Mouse (Mus musculus): ENCODE measurements around the gene Pde3a.
"Not testable (repeated sequence)": the region's sequence is repeated elsewhere in the genome, so short reads cannot be mapped to it uniquely, and the experiment has no call there.

Pde3a gene

DNA sequence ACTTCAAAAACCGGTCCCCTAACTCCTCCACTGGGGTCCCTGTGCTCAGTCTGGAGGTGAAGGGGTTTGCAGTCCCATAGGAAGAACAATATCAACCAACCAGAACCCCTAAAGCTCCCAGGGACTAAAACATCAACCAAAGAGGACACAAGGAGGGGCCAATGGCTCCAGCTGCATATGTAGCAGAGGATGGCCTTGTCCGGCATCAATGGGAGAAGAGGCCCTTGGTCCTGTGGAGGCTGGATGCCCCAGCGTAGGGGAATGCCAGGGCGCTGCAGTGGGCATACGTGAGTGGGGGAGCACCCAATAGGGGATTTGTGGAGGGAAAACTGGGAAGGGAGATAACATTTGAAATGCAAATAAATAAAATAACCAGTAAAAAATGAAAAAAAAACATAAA is 19.8 kb downstream of the Pde3a start:
- no peak for DNase-seq

DNA sequence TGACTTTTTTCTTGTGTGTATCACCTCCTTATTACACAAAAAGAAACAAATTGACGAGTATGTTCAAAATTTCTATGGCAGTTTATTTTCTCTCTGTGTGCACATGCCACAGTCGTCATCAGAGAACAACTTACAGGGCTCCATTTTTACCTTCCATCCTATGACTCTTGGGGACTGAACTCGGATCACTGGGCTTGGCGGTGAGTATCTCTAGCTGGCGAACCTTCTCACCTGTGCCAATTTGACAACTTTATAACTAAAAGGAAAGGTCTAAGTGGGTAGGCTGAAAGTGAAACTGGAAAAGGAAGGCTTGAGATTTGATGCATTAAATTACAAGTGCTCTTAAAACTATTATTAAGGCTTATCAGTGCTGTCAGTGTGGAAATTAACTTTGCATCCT is 22.1 kb downstream of the Pde3a start:
- no peak for DNase-seq

DNA sequence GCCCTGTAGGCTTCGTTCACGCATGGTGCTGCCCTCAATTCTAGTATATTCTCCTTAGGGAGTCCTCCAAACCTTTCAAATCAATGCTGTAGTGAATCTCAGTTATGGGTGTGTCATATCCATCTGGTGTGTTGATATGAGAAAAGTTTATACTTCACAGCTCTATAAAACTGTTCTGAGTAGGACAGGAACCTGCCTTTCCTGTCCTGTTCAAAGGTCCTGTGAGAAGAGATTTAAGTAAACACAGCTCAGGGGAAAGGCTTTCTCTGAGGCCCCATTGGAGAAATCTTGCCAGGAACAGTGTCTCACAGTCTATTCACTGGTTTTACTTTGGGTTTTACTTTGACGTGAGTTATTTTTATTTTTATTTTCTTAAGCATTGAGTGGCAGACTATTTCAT is 22.5 kb downstream of the Pde3a start:
- no peak for DNase-seq

DNA sequence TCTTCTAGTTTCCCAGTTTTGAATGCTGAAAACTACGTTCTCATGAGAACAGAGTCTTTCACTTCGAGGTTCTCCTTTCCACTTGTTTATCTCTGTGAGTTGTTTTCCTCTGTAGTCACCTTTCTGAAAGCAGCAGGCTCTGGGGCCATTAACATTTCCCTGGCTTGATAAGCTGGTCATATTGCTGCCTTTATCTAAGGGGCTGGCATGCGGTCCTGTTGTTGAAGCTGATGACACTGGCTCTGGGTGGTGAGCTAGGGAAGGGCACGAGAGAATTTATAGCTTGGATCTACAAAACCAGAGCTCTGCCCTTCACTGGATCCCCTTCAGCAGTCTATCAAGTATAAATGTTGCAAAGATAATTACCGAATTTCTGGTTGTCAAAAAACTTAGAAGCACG is 24.6 kb downstream of the Pde3a start:
- no peak for DNase-seq

DNA sequence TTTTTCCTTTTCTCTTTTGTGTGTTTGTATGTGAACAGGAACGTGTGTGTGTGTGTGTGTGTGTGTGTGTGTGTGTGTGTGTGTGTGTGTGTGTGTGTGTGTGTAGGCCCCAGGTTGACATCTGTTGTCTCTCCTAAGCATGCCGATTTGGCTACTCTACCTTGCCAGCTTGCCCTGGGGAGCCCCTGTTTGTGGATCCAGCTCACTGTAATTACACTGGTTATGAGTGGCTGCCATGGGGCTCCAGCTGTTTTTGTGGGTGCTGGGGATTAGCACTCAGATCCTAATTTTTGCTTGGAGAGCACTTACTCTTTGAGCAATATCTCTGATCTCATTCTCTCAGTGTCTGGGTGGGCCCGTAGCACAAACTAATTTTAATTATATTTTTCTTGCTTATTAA is 32.6 kb downstream of the Pde3a start:
- no peak for DNase-seq

DNA sequence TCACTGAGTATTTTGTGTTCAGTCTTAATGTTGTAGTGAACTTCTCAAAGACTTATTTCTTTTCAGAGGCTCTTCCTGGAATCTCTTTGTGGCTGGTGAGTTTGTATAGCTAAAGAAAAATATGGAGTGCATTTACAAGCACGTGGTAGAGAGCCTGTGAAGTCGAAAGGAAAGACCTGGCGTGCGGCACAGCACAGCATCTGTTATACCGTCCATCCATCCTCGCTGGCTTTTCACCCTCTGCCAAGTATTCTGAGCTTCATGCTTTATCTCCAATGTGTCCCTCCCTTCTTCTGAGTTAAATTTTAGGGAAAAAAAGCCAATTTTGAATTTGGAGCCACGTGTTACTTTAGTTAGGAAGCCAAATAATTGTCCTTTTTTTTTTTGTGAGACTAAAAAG is 33.7 kb downstream of the Pde3a start:
- no peak for DNase-seq

DNA sequence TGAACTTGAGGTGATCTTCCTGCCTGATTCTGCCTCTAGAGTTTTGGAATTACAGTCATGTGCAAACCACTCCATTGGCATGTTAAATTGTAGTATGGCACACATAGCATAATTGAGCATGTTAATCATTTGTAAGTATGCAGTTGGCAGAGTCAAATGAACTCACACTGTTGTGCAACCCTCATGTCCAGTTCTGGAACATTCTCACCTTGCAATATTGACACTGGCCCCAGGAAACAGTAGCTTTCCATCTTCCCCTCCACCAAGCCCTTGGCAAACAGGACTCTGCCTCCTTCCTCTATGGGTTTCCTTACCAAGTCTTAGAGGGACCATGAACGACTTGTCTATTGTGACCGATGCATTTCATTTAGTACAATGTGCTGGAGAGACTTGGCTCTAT is 42.1 kb downstream of the Pde3a start:
- DNase-seq, result no peak

DNA sequence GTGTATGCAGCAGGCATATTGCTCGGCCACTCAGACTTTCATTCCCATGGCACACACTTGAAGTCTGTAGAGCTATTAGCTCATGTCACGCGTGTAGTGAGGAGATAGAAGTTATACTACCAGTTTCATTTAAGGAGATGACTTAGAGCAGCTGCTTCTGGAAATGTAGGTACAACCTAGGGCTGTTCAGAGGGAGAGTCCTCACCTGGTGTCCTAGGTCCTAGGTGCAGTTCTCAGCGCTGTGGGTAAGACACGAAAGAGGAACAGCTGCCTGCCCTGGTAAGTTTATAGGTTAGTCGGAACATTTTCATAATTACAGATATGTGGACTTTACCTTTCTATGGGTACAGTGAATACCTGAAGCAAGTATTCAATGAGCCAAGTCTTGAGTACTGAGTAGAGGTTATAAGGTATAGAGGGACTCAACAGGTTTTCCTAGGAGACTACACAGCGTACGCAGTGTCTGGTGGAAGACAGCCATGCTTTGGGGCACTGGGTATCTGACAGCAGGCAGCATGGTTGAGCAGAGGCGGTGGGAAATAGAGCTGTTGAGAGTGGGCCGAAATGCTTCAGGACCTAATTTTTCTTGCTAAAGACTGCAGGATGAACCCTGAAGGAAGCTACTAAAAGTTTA is 43.9 kb downstream of the Pde3a start:
- DNase-seq, result no peak

DNA sequence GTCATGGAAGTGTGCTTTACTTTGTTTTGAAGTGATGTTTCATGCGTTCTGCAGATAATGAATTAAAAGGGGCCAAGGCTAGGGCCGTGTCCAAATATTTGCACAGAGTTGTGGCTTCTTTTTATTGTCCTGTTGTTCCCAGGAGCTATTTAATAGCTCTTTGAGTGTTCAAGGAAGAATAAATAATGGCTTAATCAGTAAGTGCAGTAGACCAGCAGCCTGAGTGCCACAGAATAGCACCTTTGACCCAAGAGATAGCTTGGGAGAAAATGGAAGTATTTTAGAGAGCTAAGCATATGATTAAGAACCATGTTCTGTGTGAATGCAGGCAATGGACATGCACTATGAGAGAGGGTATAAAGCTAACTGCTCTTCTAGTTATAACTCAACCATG is 44.4 kb downstream of the Pde3a start:
- no peak for DNase-seq

DNA sequence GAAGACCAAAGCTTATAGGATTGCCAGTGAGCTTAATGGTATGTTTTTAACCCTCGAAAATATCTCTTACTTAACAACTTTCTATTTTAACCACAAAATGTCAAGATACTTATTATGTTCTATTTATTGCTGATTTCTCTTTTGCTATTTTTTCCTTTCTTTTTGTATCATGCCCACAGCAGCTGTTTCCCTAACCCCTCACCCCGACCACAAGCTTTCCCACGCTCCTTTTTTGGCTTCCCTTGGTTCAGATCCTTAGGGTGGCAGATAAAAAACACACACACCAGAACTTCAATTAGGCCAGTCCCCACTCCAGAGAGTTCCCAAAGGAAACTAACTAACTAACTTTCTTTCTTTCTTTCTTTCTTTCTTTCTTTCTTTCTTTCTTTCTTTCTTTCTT is 46.2 kb downstream of the Pde3a start:
- DNase-seq, result no peak

DNA sequence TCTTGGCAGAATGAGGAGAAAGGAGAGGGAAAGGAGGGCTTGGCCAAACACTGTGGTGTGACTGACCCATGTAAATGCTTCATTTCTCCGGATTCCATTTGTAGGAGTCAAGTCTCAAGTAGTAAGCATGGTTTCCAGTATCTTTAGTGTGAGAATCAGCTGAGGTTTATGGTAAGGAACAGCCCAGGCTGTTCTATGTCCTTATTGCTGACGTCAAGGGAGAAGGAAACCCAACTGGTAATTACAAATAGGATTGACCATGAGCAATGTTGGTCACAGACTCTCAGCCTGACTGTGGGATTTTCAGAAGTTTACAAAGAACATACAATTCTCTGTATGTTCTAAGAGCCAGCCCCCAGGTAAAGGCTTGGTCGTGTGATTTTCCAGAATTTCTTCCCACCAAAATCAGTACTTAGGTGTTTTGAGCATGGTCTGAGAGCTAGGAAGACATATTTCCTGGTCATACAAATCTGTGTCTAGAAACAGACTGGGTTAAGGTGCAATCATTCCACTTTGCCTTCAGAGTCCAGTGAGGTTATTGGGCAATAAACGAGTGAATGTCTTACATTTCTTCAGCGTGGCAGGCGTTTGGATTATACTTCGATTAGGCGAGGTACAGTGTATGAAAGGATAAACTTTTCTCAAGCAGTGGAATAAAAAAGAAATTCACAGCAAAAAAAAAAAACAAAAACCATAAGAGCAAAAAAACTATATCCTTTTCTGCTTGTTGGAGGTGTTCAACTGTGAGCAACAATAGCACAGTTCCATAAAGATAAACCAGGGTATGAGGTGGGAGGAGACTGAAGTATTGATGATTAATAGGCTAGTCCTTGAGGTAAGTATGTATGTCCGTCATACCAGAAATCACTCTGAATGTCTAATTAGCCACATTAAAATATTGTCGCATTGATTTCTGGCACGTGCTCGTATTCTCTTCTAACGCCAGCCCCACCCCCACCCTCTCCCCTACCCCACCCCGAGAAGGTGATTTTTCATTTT is 53.0 kb downstream of the Pde3a start:
- no peak for DNase-seq

DNA sequence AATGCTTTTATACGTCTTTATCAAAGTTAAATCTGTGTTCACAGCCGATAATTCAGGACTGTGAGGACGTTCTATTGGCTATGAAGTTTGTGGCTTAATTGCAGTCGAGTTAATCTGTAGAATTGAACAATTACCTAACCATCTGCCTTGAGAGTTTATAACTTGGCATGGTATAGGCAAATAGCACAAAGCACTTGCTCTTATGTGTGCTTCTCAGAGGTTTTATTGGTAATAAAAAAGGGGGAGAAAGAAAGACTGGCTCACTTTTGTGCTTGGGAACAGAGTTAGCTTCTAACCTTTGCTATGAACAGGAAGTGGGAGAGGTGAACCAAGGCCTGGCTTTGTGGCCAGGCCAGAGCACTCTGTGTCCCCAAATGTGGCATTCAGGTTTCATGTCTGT is 53.8 kb downstream of the Pde3a start:
- no peak for DNase-seq

DNA sequence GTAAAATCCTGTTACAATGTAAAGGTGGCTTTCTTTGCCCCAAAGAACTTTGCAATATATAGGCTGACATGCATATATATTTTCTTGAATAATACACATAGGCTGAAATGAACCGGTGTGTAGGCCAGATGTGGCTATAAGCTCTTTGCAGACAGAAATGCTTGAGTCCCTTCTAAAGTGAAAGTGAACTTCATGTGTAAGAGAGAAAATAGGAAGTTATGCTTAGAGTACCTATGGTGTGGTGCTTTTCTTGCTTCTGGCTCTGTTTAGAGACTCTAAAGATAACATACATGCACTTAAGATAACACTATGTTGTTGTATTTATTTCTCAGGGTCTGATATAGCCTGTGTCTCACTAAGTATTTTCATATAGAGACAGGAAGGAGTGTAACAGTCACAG is 58.3 kb downstream of the Pde3a start:
- DNase-seq, result no peak

DNA sequence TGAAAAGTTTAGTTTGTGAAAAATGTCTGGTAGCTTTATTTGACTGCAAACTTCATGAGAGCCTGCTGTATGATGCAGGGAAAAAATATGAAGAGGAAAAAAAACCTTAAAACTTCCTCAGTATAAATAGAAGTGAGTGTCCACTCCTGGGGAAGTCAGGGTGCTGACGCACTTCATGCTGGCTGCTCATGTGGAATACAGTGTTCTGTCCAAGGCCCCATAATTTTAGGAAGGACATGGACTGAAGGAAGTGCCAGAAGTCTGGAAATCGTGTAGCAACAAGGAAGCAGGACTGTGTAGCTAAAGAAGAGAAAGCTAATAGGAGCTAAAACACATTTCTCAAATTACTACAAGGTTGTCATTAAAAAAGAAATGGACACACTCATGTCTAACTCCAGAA is 59.4 kb downstream of the Pde3a start:
- DNase-seq, result no peak

DNA sequence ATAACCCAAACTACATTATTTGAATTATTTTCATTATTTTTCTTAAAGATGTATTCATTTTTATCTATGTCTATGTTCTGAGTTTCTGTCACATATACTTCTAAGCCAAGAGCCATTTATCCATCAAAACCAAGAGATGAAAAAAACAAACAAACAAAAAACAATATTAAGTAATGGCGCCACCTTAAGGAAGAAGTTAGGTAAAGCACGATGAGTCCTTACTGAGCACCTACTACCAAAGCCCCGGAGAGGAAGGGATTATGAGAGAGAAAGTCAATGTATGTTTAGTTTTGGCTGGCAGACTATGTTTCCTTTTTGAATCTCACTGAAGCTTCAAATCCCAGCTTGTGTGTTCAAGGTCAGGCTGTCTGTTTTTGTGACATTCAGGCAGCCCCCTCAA is 60.8 kb downstream of the Pde3a start:
- no peak for DNase-seq

DNA sequence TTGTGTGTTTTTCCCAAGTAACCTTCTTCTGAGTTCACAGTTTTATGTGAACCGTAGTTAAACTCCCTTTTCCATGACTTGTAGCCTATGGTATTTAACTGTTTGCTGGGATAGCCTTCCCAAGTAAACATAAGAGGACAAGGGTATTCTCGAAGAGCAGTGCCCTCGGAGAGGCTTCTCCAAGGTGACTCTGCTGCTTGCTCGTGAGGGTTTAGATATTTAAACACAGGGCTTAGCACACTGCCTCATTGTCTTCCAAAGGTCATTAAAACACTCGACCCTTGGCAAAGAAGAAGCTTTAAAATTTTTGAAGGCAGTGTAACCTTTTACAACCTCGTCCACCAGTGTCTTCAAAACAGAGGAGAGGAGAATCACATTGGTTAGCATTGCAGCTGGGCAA is 61.3 kb downstream of the Pde3a start:
- DNase-seq, result no peak

DNA sequence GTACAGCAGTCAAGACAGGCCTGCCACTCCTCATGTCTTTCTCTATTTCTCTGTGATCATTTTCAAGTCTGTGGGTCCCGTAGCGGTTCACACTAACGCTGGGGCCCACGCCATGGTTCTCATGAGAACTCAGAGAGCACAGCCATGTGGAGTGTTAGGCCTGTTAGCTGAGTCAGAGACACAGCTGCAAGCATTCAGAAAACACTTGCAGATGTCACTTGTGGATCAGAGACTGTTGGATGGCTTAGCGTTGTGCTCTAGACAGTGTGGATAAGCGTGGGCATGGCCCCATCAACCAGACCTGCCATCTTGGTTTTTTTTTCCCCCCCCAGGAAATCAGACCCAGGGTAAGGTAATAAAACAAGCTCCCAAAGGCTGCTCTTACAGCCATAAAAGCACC is 62.5 kb downstream of the Pde3a start:
- no peak for DNase-seq

DNA sequence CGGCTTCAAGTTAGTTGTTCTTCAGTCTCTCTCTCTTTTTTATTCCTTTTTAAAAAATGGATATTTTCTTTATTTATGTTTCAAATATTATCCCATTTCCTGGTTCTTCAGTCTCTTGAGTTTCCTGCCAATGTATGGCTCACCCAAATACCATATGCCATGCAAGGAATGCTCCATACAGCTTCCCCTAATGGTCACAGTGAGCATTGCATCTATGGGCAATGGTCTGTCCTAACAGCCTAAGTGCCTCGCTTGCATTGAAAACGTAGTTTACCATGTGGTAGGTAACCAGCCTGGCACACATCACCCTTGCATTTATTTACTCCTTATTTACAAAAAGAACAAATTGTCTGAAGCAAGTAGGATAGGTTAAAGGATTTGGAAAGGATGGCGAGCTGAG is 64.0 kb downstream of the Pde3a start:
- no peak for DNase-seq

DNA sequence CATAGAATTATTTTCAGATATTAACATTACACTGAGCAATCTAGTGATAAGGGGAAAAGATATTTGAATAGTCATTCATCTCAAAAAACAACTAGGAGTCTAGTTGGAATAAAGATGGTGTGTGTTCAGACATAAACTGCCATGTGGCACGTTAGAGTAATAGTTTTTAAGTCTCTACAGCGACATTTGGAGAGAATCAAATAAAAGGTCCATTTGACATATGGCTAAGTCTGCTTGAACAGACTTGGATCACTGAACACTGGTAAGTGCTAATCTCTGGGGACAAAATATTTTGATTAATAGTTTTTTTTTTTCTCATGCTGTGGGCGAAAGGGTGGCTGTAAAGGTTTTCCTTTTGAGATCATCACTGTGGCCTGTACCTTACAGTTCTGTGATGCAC is 69.4 kb downstream of the Pde3a start:
- no peak for DNase-seq

DNA sequence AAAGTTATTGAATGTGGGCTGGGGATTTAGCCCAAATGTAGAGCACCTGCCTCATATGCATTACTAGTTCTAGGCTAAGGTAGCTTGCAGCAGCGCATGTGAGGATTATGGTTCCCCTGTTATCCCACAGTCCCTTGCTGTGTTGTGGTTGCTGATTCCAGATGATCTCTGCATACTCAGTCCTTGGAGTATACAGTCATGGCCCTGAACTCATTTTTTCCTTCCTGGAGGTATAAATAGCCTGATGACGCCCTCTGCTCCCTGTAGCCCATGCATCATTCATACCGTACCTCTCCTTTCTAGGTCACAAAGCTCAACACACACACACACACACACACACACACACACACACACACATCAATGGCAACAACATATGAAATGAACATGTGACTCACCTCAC is 72.2 kb downstream of the Pde3a start:
- no peak for DNase-seq

DNA sequence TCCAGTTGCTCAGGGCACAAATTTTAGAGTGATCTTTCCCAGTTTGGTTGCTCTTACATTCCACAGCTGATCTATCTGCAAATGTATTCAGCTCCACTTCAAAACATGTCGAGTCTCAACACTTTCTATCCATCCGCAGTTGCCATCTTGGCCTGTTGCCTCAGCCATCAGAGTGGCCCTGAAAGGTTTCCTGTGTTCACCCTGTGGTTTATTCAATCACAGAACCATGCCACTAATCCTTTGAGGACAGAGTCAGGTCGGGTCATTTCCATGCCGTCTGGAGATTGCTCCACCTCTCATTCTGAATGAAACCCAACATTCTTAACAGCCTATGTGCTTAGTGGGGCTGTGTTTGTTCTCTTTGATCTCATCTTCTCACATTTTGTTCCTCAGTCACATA is 73.9 kb downstream of the Pde3a start:
- DNase-seq, result no peak

DNA sequence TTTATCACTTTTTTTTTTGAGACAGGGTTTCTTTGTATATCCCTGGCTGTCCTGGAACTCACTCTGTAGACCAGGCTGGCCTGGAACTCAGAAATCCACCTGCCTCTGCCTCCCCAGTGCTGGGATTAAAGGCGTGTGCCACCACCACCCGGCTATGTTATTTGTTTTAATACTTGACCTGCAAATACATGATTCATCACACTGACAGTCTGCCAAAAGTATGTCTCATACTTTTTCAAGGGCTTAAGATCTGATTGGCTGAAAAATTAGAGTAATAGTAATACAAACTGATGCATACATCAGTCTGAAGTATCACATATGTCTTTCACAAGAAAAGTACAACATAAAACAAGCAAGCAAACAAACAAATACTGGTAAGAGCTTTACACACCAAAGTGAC is 78.1 kb downstream of the Pde3a start:
- DNase-seq, result not testable (repeated sequence)

DNA sequence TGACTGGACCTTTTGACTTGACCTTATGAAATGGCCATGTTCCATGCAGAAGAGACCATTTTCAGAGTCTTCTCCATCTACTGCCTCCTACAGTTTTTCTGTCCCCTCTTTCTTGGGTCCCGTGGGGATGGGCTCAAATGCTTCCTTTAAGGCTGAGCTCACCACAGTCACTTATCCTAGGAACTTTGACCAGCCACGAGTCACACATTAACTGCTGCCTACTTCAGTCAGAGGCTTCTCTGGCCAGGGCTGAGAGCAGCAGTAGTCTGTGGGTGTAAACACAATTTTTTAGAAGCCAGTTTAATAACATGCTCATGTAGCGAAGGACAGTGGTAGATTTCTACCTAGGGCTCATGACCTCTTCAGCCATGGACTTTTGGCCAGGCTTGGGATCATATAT is 79.0 kb downstream of the Pde3a start:
- DNase-seq, result no peak

DNA sequence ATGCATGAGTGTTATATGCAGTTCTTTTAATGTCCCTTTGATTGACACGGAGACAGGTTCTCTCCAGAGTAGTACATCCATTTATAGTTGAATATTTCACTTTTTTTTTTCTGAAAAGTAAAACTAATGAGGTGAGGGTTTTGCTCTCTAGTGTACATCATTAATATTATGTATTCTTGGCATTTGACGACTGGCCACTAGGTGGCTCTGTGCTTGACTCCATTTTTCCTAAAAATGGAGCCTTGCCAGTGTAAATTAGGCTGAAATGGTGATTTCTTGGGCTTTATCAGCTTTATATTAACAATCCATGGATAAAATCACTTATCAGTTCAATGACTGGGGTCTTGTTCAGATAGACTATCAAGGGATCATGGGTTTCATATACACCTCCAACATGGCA is 82.4 kb downstream of the Pde3a start:
- no peak for DNase-seq
